In genomic region chr13:63117495-63118184, GRCm38 (mm10) we compare ENCODE assay signal across 20 mouse cellular contexts.
DNase-seq lines count a peak whose midpoint lies in the region; ATAC-seq and TF ChIP-seq lines count a peak whose summit lies in the region.
"Had no signal": no experiment of that assay in that cellular context is flagged by ENCODE, and none has a peak within 500 bp of the region (broad histone marks: within the 10 kb centered on the region; RNA-seq: fewer than 3 reads in every experiment).

No protein-coding gene starts in this region.

- H3K36me3 ChIP-seq in lung, embryonic 14.5 days (ENCODE audit: insufficient read depth): no peaks in the 10 kb centered on the region
- H3K36me3 ChIP-seq in intestine, postnatal 0 days (ENCODE audit: control insufficient read depth, insufficient read depth): no peaks in the 10 kb centered on the region
- H3K36me3 ChIP-seq: embryonic facial prominence, embryonic 12.5 days had no signal

- DNase-seq in heart, adult 11 months: peak; percentile 93
- no peak for DNase-seq in heart, adult 8-10 months (ENCODE audit: low spot score)
- DNase-seq in lung, embryonic 14.5 days: peak; percentile 82
- no peak for DNase-seq in lung, postnatal 14 days
- no peak for DNase-seq in Muller cell, postnatal 12 days (ENCODE audit: inconsistent ontology term)
- DNase-seq: adrenal gland, postnatal 25 days; cerebellum, adult 2 months; left cerebral cortex, postnatal 4 days; spleen, adult 18-20 months had no signal

- H3K27me3 ChIP-seq in lung, embryonic 14.5 days (ENCODE audit: insufficient read depth, low read length): no peaks in the 10 kb centered on the region
- H3K27me3 ChIP-seq in intestine, postnatal 0 days (replicated peaks; ENCODE audit: control insufficient read depth, insufficient read depth, low read length): no peaks in the 10 kb centered on the region
- H3K27me3 ChIP-seq: embryonic facial prominence, embryonic 12.5 days had no signal

- TF ChIP-seq CTCF in lung, embryonic 14.5 days (IDR thresholded peaks at IDR 0.05; ENCODE audit: low read depth): no peak
- no peak for TF ChIP-seq CTCF in embryonic fibroblast, embryonic 13.5 days (IDR thresholded peaks at IDR 0.05; ENCODE audit: borderline replicate concordance, insufficient read depth, low read length)
- no peak for TF ChIP-seq CTCF in intestine, postnatal 0 days (IDR thresholded peaks at IDR 0.05; ENCODE audit: low read depth)

- ATAC-seq in lung, embryonic 14.5 days (ENCODE audit: insufficient read depth): peak; percentile 70
- ATAC-seq in megakaryocyte-erythroid progenitor cell, adult 5-6 weeks (replicated peaks; ENCODE audit: low FRiP score, low TSS enrichment, poor library complexity, severe bottlenecking): peak; percentile 48
- no peak for ATAC-seq in intestine, postnatal 0 days
- ATAC-seq: activated CD4-positive, CD25-positive, alpha-beta regulatory T cell, adult 4 months; forebrain, embryonic 16.5 days; intestine, embryonic 16.5 days; midbrain, embryonic 16.5 days had no signal

- no peak overlapping the region for H3K4me3 ChIP-seq in lung, embryonic 14.5 days (ENCODE audit: low read depth, low read length)
- H3K4me3 ChIP-seq in embryonic fibroblast, embryonic 13.5 days (ENCODE audit: insufficient read depth, low read length): no peak overlapping the region
- H3K4me3 ChIP-seq in intestine, postnatal 0 days (ENCODE audit: low read depth, low read length): no peak overlapping the region
- H3K4me3 ChIP-seq: embryonic facial prominence, embryonic 12.5 days had no signal

- H3K9me3 ChIP-seq in lung, embryonic 14.5 days (ENCODE audit: low read depth, low read length): no peaks in the 10 kb centered on the region
- H3K9me3 ChIP-seq in intestine, postnatal 0 days (ENCODE audit: control insufficient read depth): no peaks in the 10 kb centered on the region
- H3K9me3 ChIP-seq: embryonic facial prominence, embryonic 12.5 days had no signal

- WGBS in lung, embryonic 14.5 days: 26% methylated on average over 3 of the region's 3 CpGs
- 71% methylated on average over 3 of the region's 3 CpGs for WGBS in intestine, postnatal 0 days

- no peak overlapping the region for H3K27ac ChIP-seq in lung, embryonic 14.5 days (ENCODE audit: low read depth)
- peak overlapping the region; percentile 47; the same call in 1 of the 2 replicates for H3K27ac ChIP-seq in embryonic fibroblast, embryonic 13.5 days (ENCODE audit: insufficient read depth, low read length)
- no peak overlapping the region for H3K27ac ChIP-seq in intestine, postnatal 0 days (ENCODE audit: low read depth, low read length)
- H3K27ac ChIP-seq: embryonic facial prominence, embryonic 12.5 days; hindbrain, embryonic 14.5 days; kidney, postnatal 0 days had no signal

- H3K4me1 ChIP-seq in lung, embryonic 14.5 days (ENCODE audit: insufficient read depth): peaks cover 25% of the 10 kb centered on the region
- peaks cover 23% of the 10 kb centered on the region for H3K4me1 ChIP-seq in embryonic fibroblast, embryonic 13.5 days (ENCODE audit: control insufficient read depth, insufficient read depth, low read length)
- H3K4me1 ChIP-seq in intestine, postnatal 0 days (replicated peaks; ENCODE audit: control insufficient read depth, insufficient read depth, low read length): no peaks in the 10 kb centered on the region

- no peak overlapping the region for H3K4me2 ChIP-seq in lung, embryonic 14.5 days
- H3K4me2 ChIP-seq in intestine, postnatal 0 days (replicated peaks; ENCODE audit: low read depth): no peak overlapping the region
- H3K4me2 ChIP-seq: embryonic facial prominence, embryonic 12.5 days; hindbrain, embryonic 14.5 days; liver, embryonic 11.5 days had no signal

- TF ChIP-seq POLR2A in embryonic fibroblast, embryonic 13.5 days (IDR thresholded peaks at IDR 0.05; ENCODE audit: low read depth, low read length): no peak

- H3K9ac ChIP-seq in lung, embryonic 14.5 days: no peak overlapping the region
- H3K9ac ChIP-seq in intestine, postnatal 0 days (ENCODE audit: low read depth, low read length): no peak overlapping the region
- H3K9ac ChIP-seq: embryonic facial prominence, embryonic 12.5 days; hindbrain, embryonic 14.5 days had no signal

Comparison
In these comparisons a context has a peak if more than half of its experiments do, and no peak if none do; other contexts are left out.
1. DNase-seq: peak in heart, adult 11 months (single experiment) and lung, embryonic 14.5 days (single experiment); none in heart, adult 8-10 months (single experiment), lung, postnatal 14 days (single experiment) and Muller cell, postnatal 12 days (single experiment).